Mouse (Mus musculus): ENCODE measurements around the gene Rpl14.

GRCm38 (mm10) chr9:120577706-120578405, 6.6 kb downstream of the Rpl14 start:
- TF ChIP-seq CTCF (conservative IDR thresholded peaks at IDR 0.05; ENCODE audit: low read length) (no peak), NANOG (IDR thresholded peaks at IDR 0.05; ENCODE audit: borderline replicate concordance, low read length) (no peak), POU5F1 (IDR thresholded peaks at IDR 0.05; ENCODE audit: borderline replicate concordance, low read length) (no peak)

Measured in E14TG2a.4 (cell line).